Mouse (Mus musculus) fibroblast of lung, adult 2 months (primary cell): ENCODE measurements at regions not wholly inside any gene's neighbourhood (a gene's known extent, or its start where the extent isn't known, plus 50 kb on each side); places are given as distances from the start of the nearest gene placed in this dataset.
"Not testable (repeated sequence)": the region's sequence is repeated elsewhere in the genome, so short reads cannot be mapped to it uniquely, and the experiment has no call there.

ENCODE experiments used
- DNase-seq: peaks from one replicate; pipeline ENCODE4 v3.0.0-alpha.2; 2011; ENCODE audit warnings: low read depth

- DNase-seq = no peak
Measured at GRCm38 (mm10) chr2:166475624-166476023, 238.0 kb downstream of the Prex1 start.

DNA sequence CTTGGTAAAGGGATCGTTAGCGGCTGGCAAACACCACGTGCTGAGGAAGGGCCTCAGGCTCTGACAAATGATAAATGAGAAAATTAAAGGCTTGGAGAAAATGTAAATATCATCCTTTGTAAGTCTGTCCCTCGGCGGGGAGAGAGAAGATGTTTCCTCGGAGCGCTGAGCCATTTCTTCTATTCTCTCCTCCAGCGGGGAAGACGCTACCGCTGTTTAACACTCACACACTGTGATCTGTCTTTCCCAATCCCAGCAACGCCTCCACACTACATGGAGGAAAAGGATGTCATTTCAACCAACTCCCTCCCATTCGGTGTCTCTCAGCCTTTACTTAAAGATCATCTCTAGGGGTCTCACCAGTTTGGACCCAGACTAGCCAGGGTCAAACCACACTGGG, 239.0 kb downstream of the Prex1 start:
- no peak for DNase-seq

DNA sequence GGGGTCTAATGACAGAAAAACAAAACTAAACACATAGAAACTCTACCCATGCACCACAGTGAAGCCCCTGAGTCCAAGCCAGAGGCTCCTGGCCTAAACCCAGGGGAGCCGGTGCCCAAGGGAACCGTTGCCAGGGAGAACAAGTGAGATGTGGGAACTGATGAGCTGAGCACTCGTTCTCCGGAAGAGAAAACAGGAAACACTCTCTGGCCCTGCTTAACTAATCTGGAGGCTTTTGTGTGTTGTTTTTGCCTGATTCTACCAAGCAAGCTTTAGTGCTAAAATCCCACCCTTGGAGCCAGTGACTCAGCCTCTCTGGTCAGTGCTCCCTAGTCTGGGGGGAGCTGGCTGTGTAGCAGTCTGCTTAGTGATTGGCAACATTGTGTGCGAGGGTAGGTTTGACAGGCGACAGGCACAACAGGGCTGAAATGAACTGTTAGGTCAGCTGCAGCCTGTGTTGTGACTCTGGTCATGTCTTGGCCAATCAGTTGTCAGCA, 242.3 kb downstream of the Prex1 start:
- no peak for DNase-seq

DNA sequence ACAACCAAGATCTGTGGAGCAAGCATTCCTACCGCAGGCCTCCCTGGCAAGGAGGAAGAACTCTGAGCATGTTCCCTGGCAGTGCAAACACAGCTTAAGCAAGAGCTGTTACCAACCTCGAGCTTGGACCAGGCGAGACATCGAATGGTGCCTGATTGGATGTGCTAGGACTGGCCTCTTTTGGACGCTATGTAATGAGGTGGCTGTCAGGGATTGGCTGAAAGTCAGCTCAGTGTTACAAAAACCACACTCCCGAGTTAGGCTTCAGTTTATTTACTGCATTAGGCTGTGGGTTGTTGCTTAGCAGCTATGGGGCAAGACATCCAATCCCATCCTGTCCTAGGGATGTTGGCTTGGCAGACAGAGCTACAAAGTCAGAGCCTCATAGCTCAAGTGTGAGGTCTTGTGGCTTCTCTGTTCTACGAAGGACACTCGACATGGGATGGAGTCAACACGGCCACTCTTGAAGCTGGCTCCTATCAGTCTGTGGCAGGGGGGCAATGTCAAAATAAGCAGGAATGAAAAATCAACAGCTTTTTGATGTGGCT, 244.5 kb downstream of the Prex1 start:
- peak; percentile 69 for DNase-seq

GRCm38 (mm10) chr2:166467137-166467536, 246.5 kb downstream of the Prex1 start:
- DNase-seq = no peak

DNA sequence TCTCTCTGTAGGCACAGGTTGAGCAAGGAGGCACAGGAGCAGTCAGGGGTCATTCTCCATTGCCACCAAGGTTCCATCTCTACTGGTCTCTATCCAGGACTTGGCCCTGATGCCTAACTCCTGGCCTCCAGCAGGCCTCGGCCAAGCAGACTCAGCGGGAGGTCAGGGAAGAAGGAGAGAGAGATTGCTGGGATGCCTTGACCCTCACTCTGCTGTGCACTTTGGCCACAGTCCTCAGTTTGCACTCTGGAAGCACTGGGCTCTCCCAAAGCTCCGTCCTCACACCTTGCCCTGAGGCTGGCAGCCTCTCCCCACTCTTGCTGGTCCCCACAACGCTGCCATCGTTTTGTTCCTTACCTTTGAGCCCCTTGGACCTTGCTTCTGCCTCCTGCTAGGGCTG, 248.1 kb downstream of the Prex1 start:
- no peak for DNase-seq

DNA sequence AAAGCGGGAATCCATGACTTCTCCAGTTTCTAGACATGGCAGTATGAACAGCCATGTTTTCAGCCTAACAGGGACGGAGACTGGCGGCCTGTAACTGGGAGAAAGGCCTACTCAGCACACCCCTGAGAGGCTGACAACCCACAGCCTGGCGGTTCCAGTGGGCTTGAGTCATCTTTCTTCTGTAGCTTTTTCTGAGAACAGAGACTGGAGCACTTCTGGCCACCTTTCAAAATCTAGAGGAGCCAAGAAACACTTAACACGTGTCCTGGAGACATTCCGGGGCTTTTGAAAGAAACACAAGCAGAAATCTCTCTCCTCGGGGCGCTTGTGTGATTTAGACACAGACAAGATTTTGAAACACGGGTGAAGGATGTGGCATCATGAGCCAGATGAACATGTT, 250.1 kb downstream of the Prex1 start:
- peak; percentile 93 for DNase-seq

DNA sequence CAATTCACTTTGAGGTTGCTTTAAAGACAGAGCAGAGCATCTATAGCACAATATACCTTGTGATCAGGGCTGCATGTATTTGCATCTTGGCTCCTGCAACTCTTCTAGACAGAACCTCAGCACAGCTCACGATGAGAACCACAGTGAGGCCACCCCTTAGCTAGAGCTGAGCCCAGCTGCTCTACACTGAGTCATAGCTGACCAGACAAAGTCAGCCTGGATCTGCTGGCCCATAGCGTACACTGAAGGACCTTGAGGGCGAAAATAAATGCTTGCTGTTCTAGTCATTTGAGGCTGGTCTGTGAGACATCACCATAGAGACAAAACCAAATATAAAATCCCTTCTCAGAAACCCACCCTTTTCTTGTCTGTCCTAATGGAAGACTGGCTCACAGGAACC, 251.7 kb downstream of the Prex1 start:
- peak; percentile 50 for DNase-seq

GRCm38 (mm10) chr2:166461103-166461502, 252.5 kb downstream of the Prex1 start:
- no peak for DNase-seq

DNA sequence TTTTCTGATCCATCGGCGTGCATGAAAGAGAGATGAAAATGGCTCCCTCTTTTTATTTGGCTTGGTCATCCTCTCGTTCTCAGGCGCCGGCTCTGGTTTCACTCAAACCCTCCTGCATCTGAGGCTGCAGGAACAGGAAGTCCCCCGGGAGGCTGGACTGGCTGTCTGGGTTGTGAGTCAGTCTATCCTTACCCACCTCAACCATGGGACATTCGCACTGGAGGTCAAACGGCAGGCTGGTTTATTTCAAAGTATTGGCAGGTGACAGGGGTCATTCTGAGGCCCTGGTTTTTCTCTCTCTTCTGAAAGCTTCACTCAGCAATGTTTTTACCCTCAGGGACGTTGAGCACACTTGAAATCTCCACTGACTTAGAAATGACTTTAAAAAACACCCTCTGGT, 253.7 kb downstream of the Prex1 start:
- no peak for DNase-seq

DNA sequence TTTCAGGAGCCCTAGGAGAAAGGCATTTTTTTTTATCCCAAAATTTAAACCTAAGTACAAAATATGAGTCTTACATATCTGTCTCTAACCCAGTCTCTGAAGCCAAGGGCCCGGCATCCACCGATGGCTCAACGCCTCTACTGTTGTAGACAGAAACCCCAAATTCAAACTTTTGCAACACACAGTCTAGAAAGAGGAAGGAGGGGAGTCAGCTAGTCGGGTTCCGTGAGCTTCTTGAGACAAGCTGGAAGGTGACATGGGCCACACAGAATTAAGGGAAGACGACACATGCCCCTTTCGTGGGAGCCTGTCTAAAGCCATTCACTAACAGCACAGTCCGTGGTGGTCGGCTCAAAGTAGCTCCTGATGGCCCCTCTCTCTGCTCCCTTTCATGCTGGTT, 254.7 kb downstream of the Prex1 start:
- no peak for DNase-seq

GRCm38 (mm10) chr2:166457381-166458172, 256.1 kb downstream of the Prex1 start:
- DNase-seq = no peak

DNA sequence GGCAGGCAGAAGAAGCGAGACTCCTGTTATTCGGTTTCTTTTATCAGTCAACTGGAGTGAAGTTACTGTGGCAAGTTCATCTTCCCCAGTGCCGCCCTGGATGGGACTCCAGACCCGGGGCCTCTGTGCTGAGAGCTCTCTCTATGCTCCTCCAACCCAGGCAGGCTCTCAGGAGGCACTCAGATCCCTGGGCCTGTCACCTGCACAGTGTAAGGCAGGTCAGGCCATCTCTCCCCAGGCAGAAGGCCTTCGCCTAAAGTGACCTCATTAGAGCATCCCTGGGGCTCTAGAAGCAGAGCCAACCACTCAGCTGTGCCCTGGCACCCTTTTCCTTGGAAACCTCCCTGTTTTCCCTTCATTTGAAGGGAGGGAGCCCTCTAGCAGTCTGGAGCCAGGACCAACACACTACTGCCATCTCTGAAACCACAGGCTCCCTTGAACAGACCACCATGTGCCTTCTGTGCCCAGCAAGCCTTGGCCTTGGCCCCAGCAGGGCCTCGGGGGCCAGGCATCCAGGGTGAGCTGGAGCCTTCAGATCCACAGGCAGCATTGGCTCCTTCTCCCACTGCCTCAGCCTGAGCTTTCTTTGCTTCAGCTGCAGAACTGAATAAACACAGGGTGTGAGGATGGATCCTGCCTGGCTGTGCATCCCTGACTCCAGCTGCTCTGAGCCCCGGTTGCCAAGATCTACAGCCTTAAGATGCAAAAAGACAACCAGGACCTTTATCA, 259.3 kb downstream of the Prex1 start:
- not testable (repeated sequence) for DNase-seq

- no peak for DNase-seq
Measured at GRCm38 (mm10) chr2:166450964-166451363, 262.7 kb downstream of the Prex1 start.

DNA sequence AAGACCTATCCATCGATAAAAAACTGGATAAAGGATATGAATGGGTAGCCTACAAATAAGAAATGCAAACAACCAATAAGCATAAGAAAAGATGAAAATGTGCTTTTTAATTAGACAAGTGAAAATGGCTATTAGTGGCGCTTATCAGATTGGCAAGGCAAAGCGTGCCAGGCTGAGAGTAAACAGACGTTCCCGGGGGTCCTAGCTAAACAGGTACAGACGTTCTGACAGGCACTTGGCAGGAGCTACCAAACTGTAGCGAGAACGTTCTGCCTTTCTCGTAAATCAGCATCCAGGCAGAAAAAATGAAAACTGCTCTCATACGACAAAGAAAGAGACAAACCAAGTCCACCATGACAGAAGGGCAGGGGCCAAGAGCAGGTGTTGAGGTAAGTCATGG, 263.3 kb downstream of the Prex1 start:
- no peak for DNase-seq

- DNase-seq = no peak
Measured at GRCm38 (mm10) chr2:166448724-166449123, 264.9 kb downstream of the Prex1 start.

GRCm38 (mm10) chr2:166448161-166448560, 265.5 kb downstream of the Prex1 start:
- peak; percentile 95 for DNase-seq

GRCm38 (mm10) chr2:166446536-166446935, 267.1 kb downstream of the Prex1 start:
- no peak for DNase-seq

DNA sequence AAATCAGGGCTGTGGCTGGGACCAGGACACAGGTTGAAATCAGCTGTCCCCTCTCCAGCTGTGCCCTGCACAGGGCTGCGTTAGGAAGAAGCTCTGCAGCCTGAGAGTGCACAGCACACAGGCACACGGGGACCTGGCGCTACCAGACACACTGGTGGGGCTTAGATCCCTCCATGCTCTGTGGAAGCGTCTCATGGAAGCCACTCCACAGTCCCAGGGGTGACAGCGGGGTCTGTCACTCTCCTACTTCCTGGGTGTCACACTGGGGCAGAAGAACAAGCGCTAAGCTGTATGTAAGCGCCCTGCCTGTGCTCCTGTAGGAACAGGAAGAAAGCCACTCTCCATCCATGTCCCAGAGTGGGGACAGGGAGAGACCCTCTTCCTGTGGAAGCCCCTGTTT, 267.8 kb downstream of the Prex1 start:
- DNase-seq = not testable (repeated sequence)

DNA sequence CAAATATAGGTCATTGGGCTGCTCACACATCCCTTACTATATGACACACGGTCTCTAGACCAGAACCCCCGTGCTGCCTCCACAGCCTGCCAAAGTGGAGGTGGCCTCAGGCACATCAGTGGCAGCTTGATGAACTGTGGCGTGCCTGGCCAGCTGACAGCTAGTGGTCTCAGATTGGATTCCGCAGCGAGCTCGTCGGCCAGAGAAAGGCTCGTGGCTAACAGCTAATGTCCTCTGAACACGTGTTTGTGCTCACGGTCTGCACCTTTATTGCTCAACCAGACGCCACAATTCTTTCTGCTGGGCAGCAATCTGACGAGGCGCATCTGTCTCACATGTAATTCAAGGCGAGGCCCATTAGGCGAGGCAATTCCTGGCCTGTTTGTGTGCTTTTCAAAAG, 270.6 kb downstream of the Prex1 start:
- no peak for DNase-seq

- DNase-seq = no peak
Measured at GRCm38 (mm10) chr2:166439847-166440775, 273.5 kb downstream of the Prex1 start.

GRCm38 (mm10) chr2:166438207-166438606, 275.4 kb downstream of the Prex1 start:
- DNase-seq = no peak
